Comparison of ENCODE assay signal across 9 mouse cellular contexts in the genomic region with DNA sequence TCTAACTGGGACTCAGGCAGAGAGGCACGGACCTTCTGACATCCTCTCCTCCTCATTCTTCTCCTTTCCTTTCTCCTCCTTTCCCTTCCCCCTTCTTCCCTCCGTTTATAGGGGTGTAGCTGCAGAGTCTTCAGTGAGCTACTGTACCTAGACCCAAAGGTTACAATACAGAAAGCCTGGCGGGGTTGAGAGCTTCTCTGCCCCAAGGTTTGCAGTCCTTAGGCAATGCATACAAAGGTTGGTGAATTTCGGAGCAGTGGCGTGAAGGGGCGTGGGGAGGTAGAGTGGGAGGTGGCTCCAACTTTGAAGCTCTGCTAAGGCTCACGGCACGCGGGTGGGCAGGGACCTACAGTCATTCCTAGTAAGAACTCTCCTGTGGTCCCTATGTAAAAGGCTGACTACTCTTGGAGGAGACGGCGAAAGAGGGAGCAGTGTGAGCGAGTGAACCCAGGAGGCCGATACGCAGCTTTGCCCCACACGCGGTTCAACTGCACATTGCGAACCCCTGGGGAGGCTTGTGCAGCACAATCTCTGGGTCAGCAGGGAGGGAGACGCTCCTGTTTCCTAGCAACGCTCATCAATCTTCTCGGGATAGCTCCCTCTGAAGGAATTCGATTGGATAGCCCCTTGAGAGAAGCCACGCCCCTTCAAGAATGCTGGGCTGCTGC. TPM values are rescaled to one million over a fixed set of nuclear protein-coding genes. Genes with fewer than 3 reads are reported as not detected.
DNase-seq lines count a peak whose midpoint lies in the region; ATAC-seq and TF ChIP-seq lines count a peak whose summit lies in the region.
"Had no signal": no experiment of that assay in that cellular context is flagged by ENCODE, and none has a peak within 500 bp of the region (broad histone marks: within the 10 kb centered on the region; RNA-seq: fewer than 3 reads in every experiment).

No protein-coding gene starts in this region.

- ATAC-seq in megakaryocyte, adult 5-6 weeks (ENCODE audit: poor library complexity, severe bottlenecking), result no peak
- no peak for ATAC-seq in heart, postnatal 0 days (ENCODE audit: insufficient read depth, low read depth)
- peak; percentile 91 for ATAC-seq in midbrain, embryonic 16.5 days
- no peak; the same call in 1 of the 2 replicates for ATAC-seq in monocyte, adult 5-6 weeks (replicated peaks; ENCODE audit: insufficient number of reproducible peaks, low FRiP score, low TSS enrichment, poor library complexity, severe bottlenecking)

- no peak for TF ChIP-seq CTCF in heart, postnatal 0 days (IDR thresholded peaks at IDR 0.05; ENCODE audit: low read depth)

- no peak overlapping the region for H3K9ac ChIP-seq in heart, postnatal 0 days (replicated peaks; ENCODE audit: low read depth, low read length)
- H3K9ac ChIP-seq in midbrain, embryonic 16.5 days (ENCODE audit: low read depth, low read length), result peak overlapping the region; percentile 94

- peak overlapping the region; percentile 70 for H3K4me3 ChIP-seq in megakaryocyte, embryonic 14.5 days (replicated peaks)
- H3K4me3 ChIP-seq in heart, postnatal 0 days (ENCODE audit: low read depth, low read length), result peak overlapping the region; percentile 45
- peak overlapping the region; percentile 86 for H3K4me3 ChIP-seq in midbrain, embryonic 16.5 days (ENCODE audit: low read depth, low read length)

- H3K4me2 ChIP-seq in heart, postnatal 0 days (ENCODE audit: low read depth, low read length), result peak overlapping the region; percentile 71
- H3K4me2 ChIP-seq in midbrain, embryonic 16.5 days (ENCODE audit: low read length), result peak overlapping the region; percentile 92

- H3K36me3 ChIP-seq in megakaryocyte, embryonic 14.5 days (replicated peaks; ENCODE audit: low read length), result no peaks in the 10 kb centered on the region
- no peaks in the 10 kb centered on the region for H3K36me3 ChIP-seq in heart, postnatal 0 days (replicated peaks; ENCODE audit: control insufficient read depth, insufficient read depth, low read length)
- H3K36me3 ChIP-seq in midbrain, embryonic 16.5 days (ENCODE audit: control insufficient read depth, insufficient read depth, low read length), result no peaks in the 10 kb centered on the region

- under 1% methylated on average over 22 of the region's 22 CpGs for WGBS in heart, postnatal 0 days
- under 1% methylated on average over 22 of the region's 22 CpGs for WGBS in midbrain, embryonic 16.5 days

- DNase-seq in embryo, embryonic 10.5 days (ENCODE audit: low spot score), result peak; percentile 93
- no peak for DNase-seq in heart, postnatal 0 days (ENCODE audit: low spot score)
- peak; percentile 73 to 75 for DNase-seq in layer of hippocampus, postnatal 36 days
- no peak for DNase-seq in adipocyte (ENCODE audit: low spot score)

- H3K27me3 ChIP-seq in megakaryocyte, embryonic 14.5 days (replicated peaks), result peaks cover 19% of the 10 kb centered on the region
- H3K27me3 ChIP-seq in heart, postnatal 0 days (ENCODE audit: control insufficient read depth, insufficient read depth, low read length), result peaks cover 16% of the 10 kb centered on the region; the same call in 1 of the 2 replicates
- no peaks in the 10 kb centered on the region for H3K27me3 ChIP-seq in midbrain, embryonic 16.5 days (ENCODE audit: control insufficient read depth, insufficient read depth, low read depth, low read length)

- no peak for TF ChIP-seq EP300 in heart, postnatal 0 days (IDR thresholded peaks at IDR 0.05; ENCODE audit: low read depth)

- H3K27ac ChIP-seq in heart, postnatal 0 days (ENCODE audit: low read depth), result no peak overlapping the region
- H3K27ac ChIP-seq in midbrain, embryonic 16.5 days (ENCODE audit: low read length), result peak overlapping the region; percentile 88

- peaks cover 12% of the 10 kb centered on the region; the same call in 1 of the 2 replicates for H3K4me1 ChIP-seq in megakaryocyte, embryonic 14.5 days
- peaks cover 16% of the 10 kb centered on the region for H3K4me1 ChIP-seq in heart, postnatal 0 days (ENCODE audit: control insufficient read depth, insufficient read depth)
- H3K4me1 ChIP-seq in midbrain, embryonic 16.5 days (ENCODE audit: control insufficient read depth, insufficient read depth, low read length), result peaks cover 8% of the 10 kb centered on the region; the same call in 1 of the 2 replicates

- peaks cover 7% of the 10 kb centered on the region; the same call in 1 of the 2 replicates for H3K9me3 ChIP-seq in megakaryocyte, embryonic 14.5 days
- no peaks in the 10 kb centered on the region for H3K9me3 ChIP-seq in heart, postnatal 0 days (replicated peaks; ENCODE audit: control insufficient read depth, low read length)
- no peaks in the 10 kb centered on the region for H3K9me3 ChIP-seq in midbrain, embryonic 16.5 days (replicated peaks; ENCODE audit: control insufficient read depth, low read length, poor library complexity, severe bottlenecking)

RNA-seq across cellular contexts. Expression of gene Grm3, which starts 0.8 kb away (rescaled TPM):
- not detected in 2 replicates for polyA plus RNA-seq in megakaryocyte, embryonic 14.5 days (2012; ENCODE audit: insufficient read depth, low replicate concordance)
- total RNA-seq in megakaryocyte, adult 5-6 weeks (2015), result not detected in 2 replicates
- not detected in 2 replicates for total RNA-seq in megakaryocyte, adult 5-6 weeks (2017)
- total RNA-seq in heart, postnatal 0 days (2014; rRNA removed; ENCODE audit: low replicate concordance), result not detected in 2 replicates
- polyA plus RNA-seq in heart, postnatal 0 days (2015; fragmentation: Nextera tagmentation; extraction: Ambion mirVana), result 0.04 and 0.12 TPM in 2 replicates
- total RNA-seq in layer of hippocampus, postnatal 36 days (2021), result 10 to 100 TPM; 60.5 to 69.1 TPM
- 61.0 and 82.6 TPM in 2 replicates for polyA plus RNA-seq in midbrain, embryonic 16.5 days (2015; fragmentation: Nextera tagmentation; extraction: Ambion mirVana)
- total RNA-seq in monocyte, adult 5-6 weeks (2017), result not detected in 3 replicates
- polyA plus RNA-seq: spleen, adult 2 months had no signal

Comparison
In these comparisons a context has a peak if more than half of its experiments do, and no peak if none do; other contexts are left out.
1. DNase-seq: peak in embryo, embryonic 10.5 days (single experiment) and layer of hippocampus, postnatal 36 days (2 of 2); none in heart, postnatal 0 days (single experiment) and adipocyte (single experiment).
2. RNA of gene Grm3, which starts 0.8 kb away (total RNA-seq): 60.5 to 69.1 TPM in layer of hippocampus, postnatal 36 days; not detected in megakaryocyte, adult 5-6 weeks, not detected in heart, postnatal 0 days and not detected in monocyte, adult 5-6 weeks; every median in the first group is over 10 times any median in the second.
3. Peak in every context shown above with its lines, with median percentiles within 50 percentile points of each other: H3K4me3 ChIP-seq.